Mouse (Mus musculus) layer of hippocampus, adult 11-12 months (tissue): Measurements from ENCODE around the gene Icam2.

Source experiments
- DNase-seq: peaks from one replicate; pipeline ENCODE4 v3.0.0; 2022; ENCODE audit warnings: low spot score

Icam2 gene

DNA sequence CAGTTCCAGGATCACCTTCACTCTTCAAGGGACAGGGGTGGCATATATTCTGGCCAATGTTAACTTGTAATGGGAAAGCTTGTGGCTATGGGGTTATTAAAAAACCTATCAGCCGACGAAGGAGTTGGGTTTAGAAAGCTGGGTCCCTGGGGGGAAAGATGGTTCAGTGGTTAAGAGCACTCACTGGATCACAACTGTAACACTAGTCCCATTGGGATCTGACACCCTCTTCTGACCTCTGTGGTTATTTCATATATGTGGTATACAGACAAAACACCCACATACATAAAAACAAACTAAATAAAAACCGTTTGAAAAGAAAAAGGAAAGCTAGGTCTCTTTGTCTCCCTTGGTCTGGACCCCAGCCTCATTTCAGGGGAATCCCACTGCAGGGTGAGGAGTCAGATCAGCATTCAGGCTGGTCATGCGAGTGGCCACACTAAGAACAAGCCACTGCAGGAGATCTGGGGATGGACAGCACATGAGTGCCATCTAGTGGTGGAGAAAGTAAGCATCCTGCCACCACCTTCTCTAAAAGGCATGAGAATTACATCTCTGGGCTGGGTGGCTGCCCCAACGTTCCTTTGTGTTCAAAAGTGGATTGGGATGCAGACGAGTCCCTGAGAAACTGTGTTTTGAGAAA, 3.8 kb upstream of the Icam2 start:
- peak; percentile 80 for DNase-seq

DNA sequence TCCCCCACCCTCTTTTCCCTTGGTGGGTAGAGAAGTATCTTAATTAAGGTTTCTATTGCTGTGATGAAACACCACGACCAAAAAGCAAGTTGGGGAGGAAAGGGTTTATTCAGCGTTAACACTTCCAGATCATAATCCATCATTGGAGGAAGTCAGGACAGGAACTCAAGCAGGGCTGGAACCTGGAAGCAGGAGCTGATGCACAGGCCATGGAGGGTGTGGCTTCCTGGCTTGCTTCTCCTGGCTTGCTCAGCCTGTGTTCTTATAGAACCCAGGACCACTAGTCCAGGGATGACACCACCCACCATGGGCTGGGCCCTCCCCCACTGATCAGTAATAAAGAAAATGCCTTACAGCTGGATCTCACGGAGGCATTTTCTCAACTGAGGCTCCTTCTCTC, 2.9 kb upstream of the Icam2 start:
- DNase-seq = no peak

- no peak for DNase-seq
These were observed 1.7 kb upstream of the Icam2 start for GRCm38 (mm10) chr11:106389611-106390010.

- no peak for DNase-seq
These were observed 855 bp downstream of the Icam2 start for GRCm38 (mm10) chr11:106387020-106387419.

- DNase-seq = no peak
These were observed 1.5 kb downstream of the Icam2 start for GRCm38 (mm10) chr11:106386409-106386808.

DNA sequence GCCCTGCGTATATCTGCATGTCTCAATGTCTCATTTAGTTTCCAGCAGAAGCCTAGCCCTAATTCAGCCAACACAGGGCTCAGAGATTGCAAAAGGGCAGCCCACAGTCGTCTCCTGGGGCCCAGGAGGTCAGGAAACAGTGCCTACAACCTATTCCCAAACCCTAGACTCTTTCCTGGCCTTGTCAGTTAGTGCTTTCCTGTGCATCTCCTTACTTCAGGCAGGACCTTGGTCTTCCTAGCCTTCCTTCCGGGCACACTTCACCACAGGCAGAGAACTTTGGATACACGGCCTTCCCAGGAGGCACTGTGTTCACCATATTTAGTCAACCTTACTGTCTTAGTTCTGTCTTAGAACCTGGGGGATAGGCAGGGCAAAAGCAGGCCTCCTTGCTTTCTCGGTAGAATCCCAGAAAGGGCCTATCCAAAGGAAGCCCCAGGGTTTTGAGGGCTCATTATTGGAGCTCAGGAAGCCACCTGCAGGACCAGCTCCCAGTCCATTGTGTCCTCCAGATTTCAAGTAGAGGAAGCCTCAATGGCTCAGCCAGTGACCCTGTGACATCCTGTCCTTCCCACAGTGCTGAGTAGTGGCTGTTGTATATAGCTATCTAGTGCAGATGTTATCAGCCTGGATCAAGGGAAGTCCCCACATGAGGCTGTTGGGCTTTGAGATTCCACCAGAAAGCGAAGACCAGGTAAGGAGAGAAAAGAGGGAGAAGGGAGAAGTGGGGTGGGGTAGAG, 4.7 kb downstream of the Icam2 start:
- no peak for DNase-seq

GRCm38 (mm10) chr11:106382424-106382823, 5.5 kb downstream of the Icam2 start:
- no peak for DNase-seq

DNA sequence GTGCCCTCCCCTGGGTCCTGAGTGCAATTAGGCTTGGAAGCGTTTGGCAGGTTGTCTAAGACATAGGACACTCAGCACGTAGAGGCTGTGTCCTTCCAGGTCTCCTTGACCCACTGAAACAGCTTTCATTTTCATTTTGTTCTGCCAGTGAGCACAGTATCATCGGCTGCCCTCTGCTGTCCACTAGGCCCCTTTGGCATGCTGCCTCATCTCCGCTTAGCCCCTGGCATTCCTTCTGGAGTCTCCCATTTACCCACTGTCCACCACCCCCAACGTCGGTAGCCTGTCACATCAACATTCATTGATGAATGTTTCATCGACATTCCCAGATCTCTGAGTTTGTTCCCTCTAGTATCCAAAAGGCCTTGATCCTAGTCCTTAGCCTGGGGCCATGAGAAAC, 6.0 kb downstream of the Icam2 start:
- DNase-seq = no peak

DNA sequence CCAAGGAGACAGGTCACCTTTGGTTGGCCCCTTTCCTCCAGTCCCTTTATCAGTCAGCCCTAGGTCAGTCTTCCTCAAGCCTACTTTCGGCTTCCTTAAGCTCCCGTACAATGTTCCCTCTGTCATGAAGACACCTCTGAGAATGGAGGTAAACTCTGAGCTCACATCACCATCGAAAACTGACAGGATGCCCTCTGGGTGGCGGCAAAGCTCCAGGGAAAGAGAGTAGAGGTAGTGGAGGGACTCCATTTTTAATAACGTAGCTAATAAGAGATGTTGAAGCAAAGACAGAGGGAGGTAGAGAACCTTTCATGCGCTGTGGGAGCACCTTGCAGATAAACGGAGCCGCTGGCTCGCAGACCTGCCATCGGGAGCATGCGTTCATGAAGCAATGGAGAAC, 6.9 kb downstream of the Icam2 start:
- DNase-seq = no peak

DNA sequence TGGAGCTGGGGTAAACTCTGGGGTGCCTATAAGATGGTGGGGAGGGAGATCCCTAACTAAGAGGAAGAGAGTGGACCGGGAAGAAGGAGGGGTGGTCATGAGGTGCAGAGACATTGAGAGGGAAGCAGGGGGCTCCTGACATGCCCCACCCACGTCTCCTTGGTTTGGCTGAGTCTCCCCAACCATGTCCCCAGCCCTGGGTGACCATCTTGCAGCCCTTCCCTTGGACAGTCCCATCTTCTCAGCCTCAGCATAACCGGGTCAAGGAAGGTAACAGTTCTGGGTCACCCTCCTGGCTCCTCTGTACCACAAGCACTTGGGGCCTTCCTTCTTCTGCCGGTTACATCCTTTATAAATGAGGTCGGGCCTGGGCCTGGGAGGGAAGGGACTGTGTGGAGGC, 12.9 kb downstream of the Icam2 start:
- no peak for DNase-seq

- no peak for DNase-seq
These were observed 13.3 kb downstream of the Icam2 start for GRCm38 (mm10) chr11:106374559-106374958.

GRCm38 (mm10) chr11:106373998-106374397, 13.9 kb downstream of the Icam2 start:
- no peak for DNase-seq

- peak; percentile 85 for DNase-seq
These were observed 21.6 kb downstream of the Icam2 start for GRCm38 (mm10) chr11:106366316-106366715.

- DNase-seq = no peak
These were observed 22.5 kb downstream of the Icam2 start, which contains the start of gene Prr29 for GRCm38 (mm10) chr11:106365366-106365765. Prr29 (plus strand) TSS chr11:106365472.

DNA sequence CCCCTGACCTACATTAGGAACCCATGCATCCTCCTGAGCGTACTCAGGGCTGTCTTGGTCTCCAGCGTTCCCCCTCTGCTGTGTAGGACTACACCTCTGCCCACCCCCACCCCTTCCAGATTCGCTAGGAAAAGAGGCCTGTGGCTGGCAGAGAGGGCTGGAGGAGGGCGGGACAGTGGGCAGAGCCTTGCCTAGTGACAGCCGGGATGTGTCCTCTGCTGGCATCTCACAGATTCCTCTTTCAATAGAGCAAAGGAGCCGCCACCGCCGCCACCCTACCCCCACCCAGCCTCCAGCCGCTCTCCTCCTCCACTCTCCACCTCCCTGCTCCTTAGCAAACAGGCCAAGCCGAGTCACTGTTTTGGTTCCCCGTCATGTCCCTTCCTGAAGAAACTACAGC, 23.2 kb downstream of the Icam2 start:
- no peak for DNase-seq

- no peak for DNase-seq
These were observed 28.5 kb downstream of the Icam2 start for GRCm38 (mm10) chr11:106359350-106359749.

DNA sequence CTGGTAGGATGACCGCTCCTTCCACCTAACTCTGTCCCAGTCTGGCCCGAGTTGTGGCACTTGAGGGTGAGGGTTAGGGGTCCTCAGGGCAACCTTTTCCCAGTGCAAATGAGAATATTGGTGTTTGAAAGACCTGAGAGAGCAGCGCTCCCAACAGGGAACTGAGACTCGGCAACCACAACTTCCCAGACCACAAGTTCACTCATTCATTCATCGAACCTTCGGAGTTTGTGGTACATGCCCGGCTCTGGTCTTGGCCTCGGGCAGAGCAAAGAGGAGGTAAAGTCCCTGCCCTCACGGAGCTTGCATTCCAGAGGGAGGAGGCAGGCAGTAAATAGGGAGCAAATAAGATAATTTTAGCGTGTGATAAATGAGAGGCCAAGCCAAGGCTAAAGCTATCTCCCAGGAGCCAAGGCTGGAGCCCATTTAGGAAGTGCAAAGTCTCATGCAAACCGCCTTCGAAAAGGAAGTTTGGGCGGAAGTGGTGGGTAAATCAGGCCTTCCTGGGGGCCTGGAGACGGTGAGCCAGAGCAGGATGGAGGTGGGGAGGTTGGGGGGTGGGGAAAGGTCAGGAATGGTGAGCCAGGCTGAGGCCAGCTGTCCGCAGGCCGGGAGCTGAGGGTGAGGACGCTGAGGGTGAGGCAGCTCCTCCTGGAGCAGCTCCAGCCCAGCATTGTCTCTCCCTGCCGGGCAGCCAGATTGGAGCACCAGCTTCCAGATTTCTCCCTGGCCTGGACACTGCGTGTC, 32.3 kb downstream of the Icam2 start:
- no peak for DNase-seq

DNA sequence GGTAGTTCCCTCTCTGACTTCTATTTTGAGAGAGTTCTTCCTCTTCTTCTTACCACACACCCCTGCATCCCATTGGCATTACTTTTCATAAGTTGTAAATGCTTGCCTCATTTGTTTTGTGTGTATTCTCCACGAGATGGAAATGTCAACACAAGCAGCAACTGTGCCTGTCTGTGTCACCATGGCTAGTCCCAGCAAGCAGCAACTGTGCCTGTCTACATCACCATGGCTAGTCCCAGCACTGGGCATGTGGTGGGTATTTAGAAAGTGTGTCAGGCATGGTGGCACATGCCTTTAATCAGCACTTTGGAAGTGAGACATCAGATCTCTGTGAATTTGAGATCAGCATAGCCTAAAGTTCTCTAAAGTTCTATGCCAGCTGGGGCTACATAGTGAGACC, 33.7 kb downstream of the Icam2 start:
- DNase-seq = no peak

- DNase-seq = no peak
These were observed 34.7 kb downstream of the Icam2 start, which contains the start of gene Scn4a for GRCm38 (mm10) chr11:106353188-106353587. Scn4a (minus strand) TSS chr11:106353288.

- DNase-seq = no peak
These were observed 35.9 kb downstream of the Icam2 start for GRCm38 (mm10) chr11:106351941-106352340.

- DNase-seq = no peak
These were observed 36.6 kb downstream of the Icam2 start for GRCm38 (mm10) chr11:106351253-106351652.

DNA sequence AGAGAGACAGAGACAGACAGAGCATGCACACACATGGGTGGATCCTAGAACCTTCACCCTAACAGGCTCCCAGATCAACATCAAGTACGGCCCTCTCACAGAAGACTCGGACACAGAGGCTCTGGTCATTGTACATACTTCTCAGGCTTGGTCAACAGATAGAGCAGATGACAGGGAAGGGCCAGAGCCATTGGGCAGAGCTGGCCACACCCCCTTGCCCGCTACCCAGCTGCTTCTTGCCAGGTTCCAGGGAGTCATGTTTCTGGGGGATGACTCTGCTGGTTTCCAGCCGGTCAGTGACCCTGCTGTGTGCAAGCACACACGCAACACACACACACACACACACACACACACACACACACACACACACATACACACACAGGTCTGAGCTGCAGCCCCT, 37.0 kb downstream of the Icam2 start:
- DNase-seq = no peak

DNA sequence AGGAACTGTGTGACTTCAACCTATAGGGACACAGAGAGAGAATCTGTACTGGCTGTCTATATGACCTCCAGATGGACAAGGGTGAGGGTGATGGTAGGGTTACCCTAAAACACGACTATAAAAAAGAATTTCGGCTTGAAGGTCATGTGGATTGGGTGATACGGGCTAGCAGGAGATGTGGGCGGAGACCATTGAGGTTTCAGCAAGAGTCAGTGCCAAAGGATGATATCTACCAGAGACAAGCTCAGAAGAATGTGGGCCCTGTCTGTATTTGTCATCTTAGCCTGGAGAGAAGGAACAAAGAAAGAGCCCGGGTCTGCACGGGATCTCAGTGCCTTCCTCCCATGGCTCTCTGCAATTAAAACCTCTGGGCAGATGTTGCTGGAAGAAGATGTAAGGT, 38.1 kb downstream of the Icam2 start:
- DNase-seq = no peak
